Mouse (Mus musculus): ENCODE measurements around the gene Disp2. TPM values are rescaled to one million over a fixed set of nuclear protein-coding genes. Genes with fewer than 3 reads are reported as not detected.

The Disp2 gene
- total RNA-seq (2023): not detected

GRCm38 (mm10) chr2:118779504-118780480 is at the start of gene Disp2:
Disp2 (plus strand) TSS chr2:118779719.

GRCm38 (mm10) chr2:118745232-118745884 is 34.2 kb upstream of the Disp2 start, which contains the start of gene Inafm2:
Inafm2 (plus strand) TSS chr2:118745758.

GRCm38 (mm10) chr2:118761906-118762783 is 17.4 kb upstream of the Disp2 start, which contains the start of gene Ccdc9b:
Ccdc9b (minus strand) TSS chr2:118762661.

GRCm38 (mm10) chr2:118772158-118772874 is 7.2 kb upstream of the Disp2 start, which contains the start of gene Phgr1:
Phgr1 (plus strand) TSS chr2:118772769.

GRCm38 (mm10) chr2:118813981-118814836 is 34.7 kb downstream of the Disp2 start, which contains the start of gene Knstrn:
Knstrn (plus strand) TSS chr2:118814003.

Other genes starting within 250 kb of the Disp2 start
- gene Bmf, start 230.0 kb upstream of the Disp2 start, total RNA-seq (2023): 10 to 100 TPM; 11.5 to 15.4 TPM
- 10 to 100 TPM; 46.1 to 54.8 TPM for gene Bub1b, start 181.5 kb upstream of the Disp2 start, total RNA-seq (2023)
- not detected for gene Pak6, start 116.4 kb upstream of the Disp2 start, total RNA-seq (2023)
- 1 to 10 TPM; 1.1 TPM for gene Ankrd63, start 75.8 kb upstream of the Disp2 start, total RNA-seq (2023)
- 100 to 1,000 TPM; 150 to 176 TPM for gene Plcb2, start 51.3 kb upstream of the Disp2 start, total RNA-seq (2023)
- gene Inafm2, start 34.0 kb upstream of the Disp2 start, total RNA-seq (2023): 10 to 100 TPM; 11.4 to 12.8 TPM
- gene Ccdc9b, start 17.1 kb upstream of the Disp2 start, total RNA-seq (2023): under 1 TPM; 0.18 to 0.75 TPM
- gene Phgr1, start 7.0 kb upstream of the Disp2 start, total RNA-seq (2023): not detected
- gene Knstrn, start 34.3 kb downstream of the Disp2 start, total RNA-seq (2023): 10 to 100 TPM; 42.2 to 53.8 TPM
- 10 to 100 TPM; 31.4 to 36.0 TPM for gene Ivd, start 82.2 kb downstream of the Disp2 start, total RNA-seq (2023)
- gene Bahd1, start 120.7 kb downstream of the Disp2 start, total RNA-seq (2023): 10 to 100 TPM in 1 of 2 experiments, 1 to 10 TPM in 1; 8.3 to 10.1 TPM
- gene Chst14, start 146.8 kb downstream of the Disp2 start, total RNA-seq (2023): 1 to 10 TPM; 3.4 to 4.7 TPM
- gene Ccdc32, start 249.7 kb downstream of the Disp2 start, total RNA-seq (2023): 1 to 10 TPM; 6.5 to 8.6 TPM

All from neutrophil, adult 59 days (primary cell).